Mouse (Mus musculus) limb, embryonic 13.5 days (tissue): ENCODE measurements around the gene Cask. TPM values are rescaled to one million over a fixed set of nuclear protein-coding genes. Genes with fewer than 3 reads are reported as not detected.

Experiments used
- ATAC-seq: fragments of 200-750 bp; cut with Nextera tagmentation; 2 replicates; pipeline ENCODE4 v1.8.0; 2017; ENCODE audit warnings: low read depth, moderate number of reproducible peaks, moderate TSS enrichment; ENCODE audit not compliant: low FRiP score
- H3K27ac ChIP-seq: fragments of 300-500 bp; sonication (generic); 2 replicates; pipeline ENCODE4 v1.5.1; 2015; ENCODE audit warnings: inconsistent platforms, mild to moderate bottlenecking, moderate library complexity
- H3K27me3 ChIP-seq: fragments of 300-500 bp; sonication (generic); 2 replicates; pipeline ENCODE4 v1.6.1; 2015; ENCODE audit warnings: mild to moderate bottlenecking, inconsistent platforms
- H3K36me3 ChIP-seq: fragments of 300-500 bp; sonication (generic); 2 replicates; pipeline ENCODE4 v1.6.1; 2015; ENCODE audit warnings: inconsistent platforms, mild to moderate bottlenecking, moderate library complexity
- H3K4me1 ChIP-seq: fragments of 300-500 bp; sonication (generic); 2 replicates; pipeline ENCODE4 v1.6.1; 2015; ENCODE audit warnings: inconsistent platforms
- H3K4me2 ChIP-seq: fragments of 300-500 bp; sonication (generic); replicated peaks from 2 replicates; pipeline ENCODE4 v1.6.1; 2015; ENCODE audit warnings: inconsistent platforms, mild to moderate bottlenecking, moderate library complexity
- H3K4me3 ChIP-seq: fragments of 300-500 bp; sonication (generic); 2 replicates; pipeline ENCODE4 v1.5.1; 2015; ENCODE audit warnings: moderate library complexity, mild to moderate bottlenecking, inconsistent platforms
- H3K9ac ChIP-seq: fragments of 300-500 bp; sonication (generic); 2 replicates; pipeline ENCODE4 v1.6.1; 2015; ENCODE audit warnings: mild to moderate bottlenecking, inconsistent platforms
- H3K9me3 ChIP-seq: fragments of 300-500 bp; sonication (generic); 2 replicates; pipeline ENCODE4 v1.6.1; 2016; ENCODE audit warnings: inconsistent platforms
- WGBS: fragments of 180-500 bp; shearing (Covaris S2); methylation state at CpG from one replicate; pipeline ENCODE4 v1.1.7; 2015; 5-methylcytosine and 5-hydroxymethylcytosine counted together
- polyA plus RNA-seq: library from polyadenylated mRNA; unstranded; fragments of >200 nt; fragmentation: Nextera tagmentation; extraction: Ambion mirVana; gene quantifications from 2 replicates; pipeline ENCODE4 v1.2.1, GENCODE M21; 2015

The Cask gene
- polyA plus RNA-seq, result 20.4 and 20.6 TPM in 2 replicates

DNA sequence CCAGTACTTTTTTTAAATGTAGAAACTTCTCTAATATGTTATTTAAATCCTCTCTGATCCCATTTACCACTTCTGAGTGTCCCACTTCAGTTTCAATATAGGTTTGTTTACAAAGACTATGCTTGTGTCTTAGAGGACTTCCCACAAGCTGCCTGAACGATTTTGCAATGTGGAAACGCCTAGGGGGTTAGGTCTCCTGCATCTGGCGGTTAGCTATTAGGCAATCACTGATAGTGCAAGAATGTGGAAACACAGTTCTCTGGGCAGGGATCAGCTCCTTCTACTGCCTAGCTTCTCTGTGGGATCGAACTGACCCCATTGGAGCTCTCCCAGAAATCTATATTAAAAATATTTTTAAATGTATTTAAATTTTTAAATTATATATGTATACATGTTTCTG lies at the start of gene Cask:
TSS of gene Cask (minus strand) at position 83 of the 400 bp plus-strand sequence.
- H3K36me3 ChIP-seq, result no peaks in the 10 kb centered on the region
- H3K4me2 ChIP-seq, result no peak within 1 kb of the TSS
- H3K27me3 ChIP-seq, result no peaks in the 10 kb centered on the region
- ATAC-seq, result no peak
- 45% methylated on average over 4 of the region's 4 CpGs for WGBS
- no peaks in the 10 kb centered on the region for H3K4me1 ChIP-seq
- H3K9me3 ChIP-seq, result no peaks in the 10 kb centered on the region
- H3K9ac ChIP-seq, result no peak within 1 kb of the TSS
- H3K27ac ChIP-seq, result no peak within 1 kb of the TSS
- H3K4me3 ChIP-seq, result no peak within 1 kb of the TSS

DNA sequence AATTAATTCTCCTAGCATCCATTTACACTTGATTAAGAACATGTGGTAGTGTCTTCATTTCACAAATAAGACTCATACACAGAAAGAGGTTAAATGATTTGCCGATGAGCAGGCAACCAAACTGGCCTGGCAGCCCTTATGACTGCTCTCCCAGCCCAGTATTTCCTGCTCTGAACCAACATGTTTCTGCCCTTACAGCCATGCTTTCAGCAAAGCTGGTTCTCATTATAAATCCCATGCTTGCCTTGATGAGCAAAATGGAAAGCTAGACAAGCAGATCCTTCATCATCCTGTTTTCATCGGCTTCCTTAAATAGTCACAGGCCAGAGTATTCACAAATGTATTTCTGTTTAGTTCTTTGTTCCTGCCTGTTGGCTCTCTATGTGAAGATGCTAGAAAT lies 38.8 kb upstream of the Cask start:
- Histone ChIP-seq H3K9ac (no peak overlapping the region), H3K36me3 (no peaks in the 10 kb centered on the region), H3K4me1 (no peaks in the 10 kb centered on the region), H3K4me3 (no peak overlapping the region), H3K4me2 (no peak overlapping the region), H3K9me3 (no peaks in the 10 kb centered on the region), H3K27me3 (no peaks in the 10 kb centered on the region), H3K27ac (no peak overlapping the region)
- WGBS, result 32% methylated on average over 2 of the region's 2 CpGs
- no peak for ATAC-seq

DNA sequence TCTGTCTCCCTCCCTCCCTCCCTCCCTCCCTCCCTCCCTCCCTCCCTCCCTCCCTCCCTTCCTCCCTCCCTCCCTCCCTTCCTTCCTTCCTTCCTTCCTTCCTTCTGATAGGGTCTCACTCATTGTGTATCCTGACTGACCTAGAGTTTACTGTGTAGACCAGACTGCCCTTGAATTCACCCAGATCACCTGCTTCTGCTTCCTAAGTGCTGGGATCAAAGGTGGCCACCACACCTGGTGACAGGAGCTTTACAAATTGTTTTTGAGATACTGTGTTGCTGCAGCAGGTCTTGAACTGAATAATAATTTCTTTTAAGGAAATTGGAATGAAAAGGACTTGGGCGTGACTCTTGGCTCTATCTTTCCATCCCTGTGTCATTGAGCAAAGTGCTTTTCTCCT lies 33.2 kb upstream of the Cask start:
- H3K27ac ChIP-seq, result no peak overlapping the region
- no peak overlapping the region for H3K9ac ChIP-seq
- H3K4me3 ChIP-seq, result no peak overlapping the region
- no peaks in the 10 kb centered on the region for H3K9me3 ChIP-seq
- H3K36me3 ChIP-seq, result no peaks in the 10 kb centered on the region
- H3K4me2 ChIP-seq, result no peak overlapping the region
- ATAC-seq, result no peak
- H3K4me1 ChIP-seq, result no peaks in the 10 kb centered on the region
- WGBS, result 70% methylated on average over 1 of the region's 1 CpGs
- no peaks in the 10 kb centered on the region for H3K27me3 ChIP-seq

DNA sequence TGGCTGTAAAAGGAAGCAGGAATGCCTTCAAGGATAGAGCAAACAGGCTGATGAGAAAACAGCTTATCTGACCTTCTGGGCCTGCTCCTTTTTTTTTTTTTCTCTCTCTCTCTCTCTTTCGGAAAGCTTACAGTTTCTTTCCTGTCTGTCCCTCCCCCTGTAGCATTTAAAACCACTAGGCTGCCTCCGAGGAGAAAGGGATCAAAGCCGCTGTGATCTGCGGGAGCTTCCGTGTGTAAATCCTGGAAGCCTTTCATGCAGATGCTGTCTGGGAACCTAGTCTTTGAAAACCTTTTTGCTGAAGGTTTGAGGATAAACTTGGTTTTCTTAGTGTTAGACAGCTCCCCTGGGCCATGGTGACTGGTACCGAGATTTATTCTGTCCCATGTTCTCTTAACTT lies 30.8 kb upstream of the Cask start:
- H3K4me2 ChIP-seq, result no peak overlapping the region
- no peak overlapping the region for H3K4me3 ChIP-seq
- no peak overlapping the region for H3K9ac ChIP-seq
- H3K36me3 ChIP-seq, result no peaks in the 10 kb centered on the region
- H3K27ac ChIP-seq, result no peak overlapping the region
- no peaks in the 10 kb centered on the region for H3K9me3 ChIP-seq
- no peaks in the 10 kb centered on the region for H3K27me3 ChIP-seq
- WGBS, result 17% methylated on average over 5 of the region's 6 CpGs
- no peak for ATAC-seq
- no peaks in the 10 kb centered on the region for H3K4me1 ChIP-seq

DNA sequence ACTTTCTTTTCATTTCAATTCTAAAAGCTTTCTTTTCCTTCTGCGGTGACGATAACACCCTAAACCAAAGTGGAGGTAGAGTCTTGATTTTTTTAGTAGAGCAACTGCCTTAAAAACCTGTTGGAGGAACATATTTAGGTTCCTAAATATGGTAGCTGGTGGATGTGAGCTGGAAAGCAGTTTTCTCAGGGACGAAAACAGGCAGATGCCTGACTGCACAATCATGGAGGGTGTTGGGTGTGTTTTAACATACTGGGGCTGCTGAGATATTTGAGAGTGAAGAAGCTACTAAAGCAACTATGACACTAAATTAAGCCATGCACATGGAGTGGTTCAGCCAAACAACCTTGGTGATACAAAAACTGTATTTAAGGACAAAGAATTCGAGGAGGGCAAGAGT lies 9.0 kb upstream of the Cask start:
- ATAC-seq, result no peak

DNA sequence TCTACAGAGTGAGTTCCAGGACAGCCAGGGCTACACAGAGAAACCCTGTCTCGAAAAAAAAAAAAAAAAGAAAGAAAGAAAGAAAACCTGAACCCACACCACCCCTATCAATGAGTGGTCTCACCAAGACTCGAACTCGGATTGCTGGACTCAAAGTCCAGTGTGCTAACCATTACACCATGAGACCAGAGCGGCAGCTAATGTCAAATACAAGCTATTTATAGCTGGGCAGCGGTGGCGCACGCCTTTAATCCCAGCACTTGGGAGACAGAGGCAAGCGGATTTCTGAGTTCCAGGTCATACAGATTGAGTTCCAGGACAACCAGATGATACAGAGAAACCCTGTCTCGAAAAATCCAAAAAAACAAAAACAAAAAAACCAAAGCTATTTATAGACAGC lies 7.9 kb upstream of the Cask start:
- H3K4me2 ChIP-seq, result no peak overlapping the region
- no peaks in the 10 kb centered on the region for H3K9me3 ChIP-seq
- no peaks in the 10 kb centered on the region for H3K4me1 ChIP-seq
- H3K9ac ChIP-seq, result no peak overlapping the region
- no peak overlapping the region for H3K4me3 ChIP-seq
- no peaks in the 10 kb centered on the region for H3K27me3 ChIP-seq
- no peak overlapping the region for H3K27ac ChIP-seq
- ATAC-seq, result no peak
- no peaks in the 10 kb centered on the region for H3K36me3 ChIP-seq
- WGBS, result 83% methylated on average over 9 of the region's 9 CpGs

More for the DNA sequence above, 9.0 kb upstream of the Cask start:
- no peaks in the 10 kb centered on the region for H3K4me1 ChIP-seq
- H3K4me3 ChIP-seq, result no peak overlapping the region
- no peak overlapping the region for H3K4me2 ChIP-seq
- no peak overlapping the region for H3K9ac ChIP-seq
- no peaks in the 10 kb centered on the region for H3K36me3 ChIP-seq
- no peaks in the 10 kb centered on the region for H3K27me3 ChIP-seq
- no peaks in the 10 kb centered on the region for H3K9me3 ChIP-seq
- H3K27ac ChIP-seq, result no peak overlapping the region
- 83% methylated on average over 4 of the region's 4 CpGs for WGBS

DNA sequence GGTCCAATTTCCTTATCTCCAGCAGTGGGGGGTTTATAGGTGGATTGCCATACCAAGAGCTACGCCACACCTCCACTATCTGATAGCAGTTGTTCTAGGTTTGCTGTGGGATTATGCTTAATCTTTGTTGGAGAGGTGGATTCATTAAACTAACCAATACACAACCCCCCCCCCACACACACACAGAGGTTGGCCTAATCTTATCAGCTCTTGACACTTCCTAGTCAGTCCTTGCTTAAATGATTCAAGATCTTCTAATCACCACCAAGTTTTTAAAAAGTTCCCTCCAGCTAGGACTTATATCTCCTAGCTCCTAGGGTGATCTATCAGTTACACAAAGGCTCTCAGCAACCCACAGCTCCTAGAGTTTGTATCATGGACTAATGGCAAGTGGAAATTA lies 2.7 kb downstream of the Cask start:
- H3K27me3 ChIP-seq, result no peaks in the 10 kb centered on the region
- H3K27ac ChIP-seq, result no peak overlapping the region
- 84% methylated on average over 1 of the region's 1 CpGs for WGBS
- H3K4me3 ChIP-seq, result no peak overlapping the region
- no peaks in the 10 kb centered on the region for H3K36me3 ChIP-seq
- no peak overlapping the region for H3K9ac ChIP-seq
- no peak overlapping the region for H3K4me2 ChIP-seq
- no peak for ATAC-seq
- no peaks in the 10 kb centered on the region for H3K9me3 ChIP-seq
- H3K4me1 ChIP-seq, result no peaks in the 10 kb centered on the region

DNA sequence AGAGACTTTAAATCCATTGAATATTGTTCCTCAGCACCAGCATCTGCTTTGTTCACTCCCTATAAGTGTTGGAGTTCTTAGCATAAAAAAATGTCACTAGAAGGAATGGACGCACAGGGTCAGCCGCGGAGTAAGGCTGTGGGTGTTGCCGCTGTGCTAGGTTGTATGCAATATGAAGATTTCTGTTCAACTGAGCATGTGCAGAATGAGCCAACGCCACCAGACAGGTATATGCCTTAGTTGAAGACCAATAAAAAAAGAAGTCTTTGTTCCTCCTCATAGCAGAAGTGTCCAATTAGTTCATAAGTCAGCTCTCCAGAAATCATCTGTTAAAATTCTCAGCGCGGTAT lies 3.7 kb downstream of the Cask start:
- whole genome bisulfite sequencing, result 23% methylated on average over 7 of the region's 7 CpGs

DNA sequence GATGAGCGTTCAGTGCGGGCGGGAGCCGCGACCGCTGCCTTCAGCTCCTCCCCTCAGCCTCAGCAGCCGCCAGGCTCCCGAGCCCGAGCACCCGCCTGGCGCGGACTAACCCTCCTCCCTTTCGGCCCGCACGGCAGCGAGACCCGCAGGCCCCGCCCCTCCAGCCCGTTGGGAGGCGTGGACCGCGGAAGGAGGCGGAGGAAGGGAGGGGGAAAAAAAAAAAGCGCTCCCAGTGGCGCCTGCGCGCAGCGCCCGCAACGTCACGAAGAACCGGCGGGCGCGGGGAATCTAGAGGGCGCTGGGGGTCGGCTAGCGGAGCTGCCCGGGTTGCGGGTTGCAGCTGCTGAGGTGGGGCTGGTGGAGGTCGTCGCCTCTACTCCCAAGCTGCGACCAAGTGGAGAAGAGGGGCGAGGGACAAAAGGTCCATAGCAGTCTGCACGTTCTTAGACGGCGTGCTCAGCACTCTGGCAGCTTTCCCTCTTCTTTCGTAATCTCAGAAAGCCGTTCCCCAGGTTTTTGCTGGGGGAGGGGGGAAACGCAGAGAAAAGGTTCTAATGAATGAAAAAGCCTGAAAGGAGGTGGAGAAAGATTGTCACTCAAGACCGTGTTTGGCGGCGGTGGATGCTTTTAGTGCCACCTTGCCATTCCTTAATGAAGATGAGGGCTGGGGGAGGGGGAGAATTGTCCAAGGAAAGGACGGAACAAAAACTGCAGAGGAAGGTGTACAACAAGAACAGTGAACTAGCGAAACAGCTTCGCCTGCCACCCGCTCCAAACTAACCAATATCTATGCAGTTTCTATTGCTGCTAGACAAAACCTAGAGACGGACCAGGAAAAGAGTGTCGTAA lies 4.3 kb downstream of the Cask start:
- H3K4me3 ChIP-seq, result peak overlapping the region; percentile 60
- H3K36me3 ChIP-seq, result no peaks in the 10 kb centered on the region
- peak overlapping the region; percentile 82 for H3K27ac ChIP-seq
- peak; percentile 93 for ATAC-seq
- peak overlapping the region; percentile 80 for H3K9ac ChIP-seq
- no peaks in the 10 kb centered on the region for H3K9me3 ChIP-seq
- no peaks in the 10 kb centered on the region for H3K27me3 ChIP-seq
- WGBS, result 20% methylated on average over 45 of the region's 59 CpGs
- no peaks in the 10 kb centered on the region for H3K4me1 ChIP-seq
- peak overlapping the region; percentile 63 for H3K4me2 ChIP-seq

More for the DNA sequence above, 3.7 kb downstream of the Cask start:
- no peak for ATAC-seq
- H3K4me2 ChIP-seq, result peak overlapping the region; percentile 63
- H3K9me3 ChIP-seq, result no peaks in the 10 kb centered on the region
- H3K4me3 ChIP-seq, result peak overlapping the region; percentile 60
- H3K4me1 ChIP-seq, result no peaks in the 10 kb centered on the region
- peak overlapping the region; percentile 64; the same call in 1 of the 2 replicates for H3K9ac ChIP-seq
- no peaks in the 10 kb centered on the region for H3K27me3 ChIP-seq
- no peaks in the 10 kb centered on the region for H3K36me3 ChIP-seq
- H3K27ac ChIP-seq, result peak overlapping the region; percentile 70; the same call in 1 of the 2 replicates

DNA sequence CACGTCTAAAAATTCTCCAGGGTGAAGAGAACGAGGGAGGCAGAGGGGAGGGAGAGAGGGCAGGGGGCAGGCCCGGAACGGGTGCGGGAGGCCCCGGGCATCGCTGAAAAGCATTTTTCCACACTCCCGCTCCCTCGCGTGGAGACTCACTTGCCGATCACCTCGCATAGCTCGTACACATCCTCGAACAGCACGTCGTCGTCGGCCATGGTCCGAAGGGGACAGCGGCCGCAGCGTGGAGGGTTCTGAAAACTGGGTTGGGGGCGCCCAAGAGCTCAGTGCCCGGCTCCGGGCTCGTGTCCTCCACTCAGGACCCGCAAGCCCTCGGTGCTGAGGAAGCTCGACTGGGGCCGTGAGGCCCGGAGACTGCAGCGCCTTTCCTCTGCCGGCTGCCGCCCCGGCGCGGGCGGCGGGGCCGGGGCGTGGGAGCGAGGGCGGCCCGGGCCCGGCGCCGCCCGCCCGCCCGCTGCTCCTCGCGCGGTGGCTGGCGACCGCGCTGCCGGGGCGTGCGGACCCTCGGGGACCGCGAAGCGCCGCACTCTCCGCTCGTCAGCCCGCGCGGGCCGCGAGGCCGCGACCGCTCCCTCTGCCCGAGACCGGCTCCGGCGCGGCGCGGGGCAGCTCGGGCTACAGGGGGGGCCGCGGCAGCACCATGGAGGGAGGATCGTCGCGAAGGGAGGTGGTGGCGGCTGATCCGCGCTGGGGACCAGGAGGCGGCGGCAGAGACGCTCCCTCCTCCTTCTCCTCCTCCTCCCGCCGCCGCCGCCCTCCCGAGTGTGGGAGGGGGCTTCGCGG lies 5.1 kb downstream of the Cask start:
- Histone ChIP-seq H3K4me1 (no peaks in the 10 kb centered on the region), H3K27ac (peak overlapping the region; percentile 82), H3K4me3 (peak overlapping the region; percentile 60), H3K9ac (peak overlapping the region; percentile 80), H3K4me2 (peak overlapping the region; percentile 61), H3K27me3 (no peaks in the 10 kb centered on the region), H3K36me3 (no peaks in the 10 kb centered on the region), H3K9me3 (no peaks in the 10 kb centered on the region)
- WGBS, result 27% methylated on average over 56 of the region's 100 CpGs
- ATAC-seq, result peak; percentile 68

DNA sequence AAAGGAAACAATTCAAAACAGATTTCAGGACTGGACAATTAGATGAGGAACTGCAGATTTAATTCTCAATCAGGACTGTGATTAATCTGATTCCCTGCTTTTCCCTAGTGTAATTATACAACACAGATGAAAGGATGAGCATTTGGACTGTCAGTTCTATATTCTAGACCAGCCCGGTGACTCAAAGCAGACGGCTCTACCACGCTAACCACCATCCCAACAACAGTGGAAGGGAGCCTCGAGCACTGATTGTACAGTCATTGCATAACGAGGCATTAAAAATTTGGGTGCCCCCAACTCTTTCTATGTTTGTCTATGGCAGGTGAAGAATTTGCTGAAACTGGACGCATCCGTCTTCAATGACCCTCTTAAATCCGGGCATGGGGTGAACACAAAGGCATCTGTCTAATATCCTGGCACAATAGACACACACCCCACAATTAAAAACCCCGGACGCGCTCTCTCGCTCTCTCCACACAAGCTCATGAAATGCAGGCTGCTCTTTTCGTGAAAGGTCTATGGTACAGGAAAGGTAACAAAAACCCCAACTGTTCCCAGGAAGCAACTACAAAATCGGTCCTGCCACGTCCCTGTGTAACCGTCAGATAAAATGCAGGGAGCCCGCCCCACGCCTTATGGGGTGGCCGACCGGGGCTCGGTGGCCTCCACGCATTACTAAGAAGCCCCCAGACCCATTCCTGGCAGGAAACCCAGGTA lies 5.9 kb downstream of the Cask start:
- Histone ChIP-seq H3K4me3 (peak overlapping the region; percentile 60), H3K36me3 (no peaks in the 10 kb centered on the region), H3K9ac (peak overlapping the region; percentile 80), H3K27ac (peak overlapping the region; percentile 82), H3K27me3 (no peaks in the 10 kb centered on the region), H3K9me3 (no peaks in the 10 kb centered on the region), H3K4me2 (peak overlapping the region; percentile 61), H3K4me1 (no peaks in the 10 kb centered on the region)
- WGBS, result 21% methylated on average over 22 of the region's 22 CpGs
- 0 out of 2 replicates have a peak, but pooled peaks have one; percentile 2 for ATAC-seq

DNA sequence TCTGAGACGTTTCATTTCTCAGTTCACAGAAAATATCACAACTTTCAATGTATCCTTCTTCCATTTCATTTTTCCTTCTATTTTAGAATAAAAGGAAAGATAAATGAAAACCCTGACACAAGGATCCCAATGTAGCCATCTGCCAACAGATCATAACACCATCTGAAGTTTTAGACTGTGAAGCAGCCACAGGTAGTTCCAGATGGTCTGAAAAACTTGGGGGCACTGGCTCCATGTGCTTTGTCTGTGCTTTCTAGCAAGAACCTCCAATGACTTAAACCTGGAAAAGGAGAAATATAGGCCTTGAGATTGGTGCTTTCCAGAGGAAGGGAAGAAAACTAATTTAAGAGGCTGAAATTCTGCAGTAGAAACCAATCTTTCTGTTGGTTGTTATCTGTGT lies 28.4 kb downstream of the Cask start:
- Histone ChIP-seq H3K27me3 (no peaks in the 10 kb centered on the region), H3K4me2 (no peak overlapping the region), H3K9ac (no peak overlapping the region), H3K4me3 (no peak overlapping the region), H3K4me1 (no peaks in the 10 kb centered on the region), H3K9me3 (no peaks in the 10 kb centered on the region), H3K36me3 (no peaks in the 10 kb centered on the region), H3K27ac (no peak overlapping the region)
- no peak for ATAC-seq
- 72% methylated on average over 1 of the region's 1 CpGs for WGBS
